Mouse (Mus musculus): ENCODE measurements around the gene Rnf41. TPM values are rescaled to one million over a fixed set of nuclear protein-coding genes. Genes with fewer than 3 reads are reported as not detected.
A peak's percentile ranks its signal among the peaks of the same experiment; 100 is the strongest.

Rnf41 gene
- polyA plus RNA-seq, 1 experiment from 2014 or later, result 35.2 TPM

DNA sequence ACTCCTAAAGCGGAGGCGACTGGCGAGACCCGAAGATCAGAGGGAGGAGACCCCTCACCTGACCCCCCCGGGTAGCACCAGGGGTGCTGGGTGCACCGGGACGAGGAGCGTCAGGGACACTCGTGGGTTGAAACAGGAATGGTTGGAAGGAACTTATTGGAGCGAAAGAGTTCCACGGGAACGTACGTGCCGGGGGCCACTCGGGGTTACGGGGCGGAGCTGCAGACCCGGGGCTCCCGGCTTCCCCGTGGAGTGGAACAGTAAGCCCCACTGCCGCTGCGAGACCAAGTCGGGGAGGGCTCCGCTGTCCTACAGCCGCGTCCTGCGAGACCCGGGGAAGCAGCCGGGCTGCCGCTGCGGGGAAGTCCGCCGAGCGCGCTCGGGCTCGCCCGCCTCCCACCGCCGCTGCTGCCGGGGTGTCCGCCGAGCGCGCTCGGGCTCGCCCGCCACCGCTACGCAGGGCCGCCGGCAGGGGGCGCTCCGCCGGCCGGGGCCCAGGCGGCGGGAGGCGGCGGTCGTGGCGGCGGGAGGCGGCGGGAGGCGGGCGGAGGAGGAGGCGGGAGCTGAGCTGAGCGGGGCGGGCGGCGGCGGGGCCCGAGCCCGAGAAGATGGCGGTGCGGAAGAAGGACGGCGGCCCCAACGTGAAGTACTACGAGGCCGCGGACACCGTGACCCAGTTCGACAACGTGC lies 47.4 kb downstream of the Rnf41 start, which contains the start of gene Smarcc2:
Smarcc2 (plus strand) TSS at position 530 of the 690 bp plus-strand sequence.
- ATAC-seq (ENCODE audit: low read depth), result peak; percentile 84
- Histone ChIP-seq H3K4me3 (ENCODE audit: low read depth, low read length) (peak within 1 kb of the TSS; percentile 92), H3K4me2 (ENCODE audit: low read depth, low read length) (peak within 1 kb of the TSS; percentile 80), H3K9ac (ENCODE audit: low read depth, low read length) (peak within 1 kb of the TSS; percentile 95), H3K9me3 (ENCODE audit: control insufficient read depth, low read length) (no peaks in the 10 kb centered on the region), H3K27me3 (replicated peaks; ENCODE audit: control insufficient read depth, insufficient read depth, low read length) (no peaks in the 10 kb centered on the region), H3K27ac (replicated peaks; ENCODE audit: low read depth, low read length) (peak within 1 kb of the TSS; percentile 95), H3K36me3 (ENCODE audit: control insufficient read depth, insufficient read depth, low read length) (peaks cover 28% of the 10 kb centered on the region), H3K4me1 (ENCODE audit: control insufficient read depth, insufficient read depth, low read length) (peaks cover 9% of the 10 kb centered on the region)
- under 1% methylated on average over 16 of the region's 86 CpGs for WGBS
- peak; percentile 82 for DNase-seq (ENCODE audit: low spot score)

GRCm38 (mm10) chr10:128459409-128460269 lies 48.2 kb downstream of the Rnf41 start:
- H3K27me3 ChIP-seq (replicated peaks; ENCODE audit: control insufficient read depth, insufficient read depth, low read length), result no peaks in the 10 kb centered on the region
- H3K9ac ChIP-seq (ENCODE audit: low read depth, low read length), result peak overlapping the region; percentile 95
- H3K27ac ChIP-seq (replicated peaks; ENCODE audit: low read depth, low read length), result peak overlapping the region; percentile 95
- WGBS, result under 1% methylated on average over 22 of the region's 67 CpGs
- ATAC-seq (ENCODE audit: low read depth) (peak; percentile 50), DNase-seq (ENCODE audit: low spot score) (peak; percentile 39)
- H3K4me2 ChIP-seq (ENCODE audit: low read depth, low read length), result peak overlapping the region; percentile 80
- peak overlapping the region; percentile 92 for H3K4me3 ChIP-seq (ENCODE audit: low read depth, low read length)
- H3K9me3 ChIP-seq (ENCODE audit: control insufficient read depth, low read length), result no peaks in the 10 kb centered on the region
- peaks cover 36% of the 10 kb centered on the region for H3K36me3 ChIP-seq (ENCODE audit: control insufficient read depth, insufficient read depth, low read length)
- peaks cover 9% of the 10 kb centered on the region for H3K4me1 ChIP-seq (ENCODE audit: control insufficient read depth, insufficient read depth, low read length)

- Histone ChIP-seq H3K4me3 (ENCODE audit: low read depth, low read length) (peak overlapping the region; percentile 92), H3K4me2 (ENCODE audit: low read depth, low read length) (peak overlapping the region; percentile 80), H3K9me3 (ENCODE audit: control insufficient read depth, low read length) (no peaks in the 10 kb centered on the region), H3K36me3 (ENCODE audit: control insufficient read depth, insufficient read depth, low read length) (peaks cover 42% of the 10 kb centered on the region), H3K27ac (replicated peaks; ENCODE audit: low read depth, low read length) (peak overlapping the region; percentile 95), H3K9ac (ENCODE audit: low read depth, low read length) (peak overlapping the region; percentile 95), H3K4me1 (ENCODE audit: control insufficient read depth, insufficient read depth, low read length) (peaks cover 9% of the 10 kb centered on the region), H3K27me3 (replicated peaks; ENCODE audit: control insufficient read depth, insufficient read depth, low read length) (no peaks in the 10 kb centered on the region)
- DNase-seq (ENCODE audit: low spot score) (no peak), ATAC-seq (ENCODE audit: low read depth) (no peak)
- WGBS, result 3% methylated on average over 5 of the region's 5 CpGs
Measured at GRCm38 (mm10) chr10:128460270-128460630, 48.8 kb downstream of the Rnf41 start.

GRCm38 (mm10) chr10:128474366-128474765 lies 62.9 kb downstream of the Rnf41 start:
- DNase-seq (ENCODE audit: low spot score) (no peak), ATAC-seq (ENCODE audit: low read depth) (no peak)
- 90% methylated on average over 10 of the region's 12 CpGs for WGBS
- Histone ChIP-seq H3K27me3 (replicated peaks; ENCODE audit: control insufficient read depth, insufficient read depth, low read length) (no peaks in the 10 kb centered on the region), H3K9ac (ENCODE audit: low read depth, low read length) (no peak overlapping the region), H3K9me3 (ENCODE audit: control insufficient read depth, low read length) (no peaks in the 10 kb centered on the region), H3K4me2 (ENCODE audit: low read depth, low read length) (no peak overlapping the region), H3K4me3 (ENCODE audit: low read depth, low read length) (no peak overlapping the region), H3K4me1 (ENCODE audit: control insufficient read depth, insufficient read depth, low read length) (no peaks in the 10 kb centered on the region), H3K27ac (replicated peaks; ENCODE audit: low read depth, low read length) (no peak overlapping the region), H3K36me3 (ENCODE audit: control insufficient read depth, insufficient read depth, low read length) (peaks cover 96% of the 10 kb centered on the region)

DNA sequence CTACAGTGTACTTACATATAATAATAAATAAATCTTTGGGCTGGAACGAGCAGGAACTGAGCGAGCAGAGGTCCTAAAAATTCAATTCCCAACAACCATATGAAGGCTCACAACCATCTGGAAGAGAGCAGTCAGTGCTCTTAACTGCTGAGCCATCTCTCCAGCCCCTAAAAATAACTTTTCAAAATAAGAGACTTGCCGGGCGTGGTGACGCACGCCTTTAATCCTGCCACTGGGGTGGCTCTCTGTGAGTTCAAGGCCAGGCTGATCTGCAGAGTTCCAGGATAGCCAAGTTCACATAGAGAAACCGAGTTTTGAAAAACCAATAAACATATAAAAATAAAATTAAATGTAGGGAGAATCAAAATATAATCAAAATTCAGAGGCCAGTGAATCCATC lies 74.9 kb downstream of the Rnf41 start:
- no peaks in the 10 kb centered on the region for H3K27me3 ChIP-seq (replicated peaks; ENCODE audit: control insufficient read depth, insufficient read depth, low read length)
- no peak for DNase-seq (ENCODE audit: low spot score)

DNA sequence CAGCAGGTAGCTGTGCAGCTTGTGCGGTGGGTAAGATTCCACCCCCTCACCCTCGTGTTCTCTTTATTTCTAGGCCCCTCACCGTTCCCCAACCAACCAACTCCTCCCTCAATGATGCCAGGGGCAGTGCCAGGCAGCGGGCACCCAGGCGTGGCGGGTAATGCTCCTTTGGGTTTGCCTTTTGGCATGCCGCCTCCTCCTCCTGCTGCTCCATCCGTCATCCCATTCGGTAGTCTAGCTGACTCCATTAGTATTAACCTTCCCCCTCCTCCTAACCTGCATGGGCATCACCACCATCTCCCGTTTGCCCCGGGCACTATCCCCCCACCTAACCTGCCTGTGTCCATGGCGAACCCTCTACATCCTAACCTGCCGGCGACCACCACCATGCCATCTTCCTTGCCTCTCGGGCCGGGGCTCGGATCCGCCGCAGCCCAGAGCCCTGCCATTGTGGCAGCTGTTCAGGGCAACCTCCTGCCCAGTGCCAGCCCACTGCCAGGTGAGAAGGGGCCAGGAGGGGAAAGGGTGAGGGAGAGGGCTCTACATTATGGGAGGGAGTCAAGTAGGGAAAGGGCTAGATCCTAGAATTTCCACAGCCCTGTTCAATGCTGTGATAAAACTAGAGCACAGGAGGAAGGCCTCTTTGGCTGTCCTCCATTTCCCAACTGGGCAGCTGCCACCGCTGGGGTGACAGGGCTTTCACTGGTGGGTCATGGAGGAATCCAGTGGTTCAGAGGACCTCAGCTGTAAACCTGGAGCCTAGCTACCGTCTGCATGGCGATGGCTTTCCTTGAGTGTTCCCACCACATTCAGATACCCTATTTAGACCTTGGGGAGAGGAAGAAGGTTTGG lies 76.6 kb downstream of the Rnf41 start:
- no peak overlapping the region for H3K4me3 ChIP-seq (ENCODE audit: low read depth, low read length)
- H3K27me3 ChIP-seq (replicated peaks; ENCODE audit: control insufficient read depth, insufficient read depth, low read length), result no peaks in the 10 kb centered on the region
- no peaks in the 10 kb centered on the region for H3K9me3 ChIP-seq (ENCODE audit: control insufficient read depth, low read length)
- no peak overlapping the region for H3K27ac ChIP-seq (replicated peaks; ENCODE audit: low read depth, low read length)
- H3K36me3 ChIP-seq (ENCODE audit: control insufficient read depth, insufficient read depth, low read length), result peaks cover 86% of the 10 kb centered on the region
- H3K9ac ChIP-seq (ENCODE audit: low read depth, low read length), result no peak overlapping the region
- DNase-seq (ENCODE audit: low spot score) (no peak), ATAC-seq (ENCODE audit: low read depth) (no peak)
- no peak overlapping the region for H3K4me2 ChIP-seq (ENCODE audit: low read depth, low read length)
- 95% methylated on average over 22 of the region's 22 CpGs for WGBS
- H3K4me1 ChIP-seq (ENCODE audit: control insufficient read depth, insufficient read depth, low read length), result peaks cover 12% of the 10 kb centered on the region

More for the DNA sequence above, 74.9 kb downstream of the Rnf41 start:
- WGBS, result 83% methylated on average over 7 of the region's 7 CpGs
- H3K4me1 ChIP-seq (ENCODE audit: control insufficient read depth, insufficient read depth, low read length), result peaks cover 4% of the 10 kb centered on the region; the same call in 1 of the 2 replicates
- no peak for ATAC-seq (ENCODE audit: low read depth)
- H3K27ac ChIP-seq (replicated peaks; ENCODE audit: low read depth, low read length), result no peak overlapping the region
- H3K4me2 ChIP-seq (ENCODE audit: low read depth, low read length), result no peak overlapping the region
- H3K36me3 ChIP-seq (ENCODE audit: control insufficient read depth, insufficient read depth, low read length), result peaks cover 98% of the 10 kb centered on the region
- H3K4me3 ChIP-seq (ENCODE audit: low read depth, low read length), result no peak overlapping the region
- H3K9me3 ChIP-seq (ENCODE audit: control insufficient read depth, low read length), result no peaks in the 10 kb centered on the region
- H3K9ac ChIP-seq (ENCODE audit: low read depth, low read length), result no peak overlapping the region

DNA sequence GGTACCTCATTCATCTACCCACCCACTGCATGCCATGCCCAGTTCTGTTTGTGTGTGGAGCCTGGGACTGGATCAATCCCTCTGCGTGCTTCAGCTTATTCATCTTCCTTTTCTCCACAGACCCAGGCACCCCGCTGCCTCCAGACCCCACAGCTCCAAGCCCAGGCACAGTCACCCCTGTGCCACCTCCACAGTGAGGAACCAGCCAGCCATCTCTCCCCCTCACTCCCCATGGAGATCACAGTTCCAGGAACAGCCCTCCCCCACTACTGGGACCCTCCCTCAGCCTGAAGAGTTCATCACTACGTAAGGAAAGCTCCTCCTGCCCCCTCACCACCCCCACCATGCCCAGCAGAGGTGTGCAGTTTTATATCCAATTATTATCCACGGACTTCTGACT lies 77.3 kb downstream of the Rnf41 start:
- Histone ChIP-seq H3K4me1 (ENCODE audit: control insufficient read depth, insufficient read depth, low read length) (peaks cover 12% of the 10 kb centered on the region), H3K9me3 (ENCODE audit: control insufficient read depth, low read length) (no peaks in the 10 kb centered on the region), H3K27me3 (replicated peaks; ENCODE audit: control insufficient read depth, insufficient read depth, low read length) (no peaks in the 10 kb centered on the region), H3K36me3 (ENCODE audit: control insufficient read depth, insufficient read depth, low read length) (peaks cover 80% of the 10 kb centered on the region), H3K9ac (ENCODE audit: low read depth, low read length) (no peak overlapping the region), H3K4me3 (ENCODE audit: low read depth, low read length) (no peak overlapping the region), H3K4me2 (ENCODE audit: low read depth, low read length) (no peak overlapping the region), H3K27ac (replicated peaks; ENCODE audit: low read depth, low read length) (no peak overlapping the region)
- DNase-seq (ENCODE audit: low spot score) (no peak), ATAC-seq (ENCODE audit: low read depth) (no peak)
- 79% methylated on average over 4 of the region's 4 CpGs for WGBS

- Histone ChIP-seq H3K9ac (ENCODE audit: low read depth, low read length) (no peak overlapping the region), H3K4me2 (ENCODE audit: low read depth, low read length) (no peak overlapping the region), H3K9me3 (ENCODE audit: control insufficient read depth, low read length) (no peaks in the 10 kb centered on the region), H3K27ac (replicated peaks; ENCODE audit: low read depth, low read length) (no peak overlapping the region), H3K27me3 (replicated peaks; ENCODE audit: control insufficient read depth, insufficient read depth, low read length) (no peaks in the 10 kb centered on the region), H3K36me3 (ENCODE audit: control insufficient read depth, insufficient read depth, low read length) (peaks cover 74% of the 10 kb centered on the region), H3K4me3 (ENCODE audit: low read depth, low read length) (no peak overlapping the region), H3K4me1 (ENCODE audit: control insufficient read depth, insufficient read depth, low read length) (peaks cover 12% of the 10 kb centered on the region)
- 61% methylated on average over 5 of the region's 5 CpGs for WGBS
- no peak for DNase-seq (ENCODE audit: low spot score)
- no peak for ATAC-seq (ENCODE audit: low read depth)
Measured at GRCm38 (mm10) chr10:128489380-128489779, 77.9 kb downstream of the Rnf41 start.

Data from embryonic facial prominence, embryonic 14.5 days (tissue).